Mouse (Mus musculus): ENCODE data around the gene Hacd2. TPM values are rescaled to one million over a fixed set of nuclear protein-coding genes. Genes with fewer than 3 reads are reported as not detected.

Gene Hacd2
- polyA plus RNA-seq, 1 experiment from 2014 or later, result 61.8 TPM

- DNase-seq (ENCODE audit: low spot score), result no peak
- WGBS, result 85% methylated on average over 5 of the region's 5 CpGs
- H3K36me3 ChIP-seq (ENCODE audit: control insufficient read depth, insufficient read depth, low read length), result peaks cover 37% of the 10 kb centered on the region
These were observed 12.7 kb downstream of the Hacd2 start for GRCm38 (mm10) chr16:35034971-35035370.

GRCm38 (mm10) chr16:35036754-35037153 is 14.5 kb downstream of the Hacd2 start:
- no peak overlapping the region for H3K9ac ChIP-seq (ENCODE audit: low read depth, low read length)
- no peak overlapping the region for H3K27ac ChIP-seq (replicated peaks; ENCODE audit: low read depth, low read length)
- 80% methylated on average over 5 of the region's 5 CpGs for WGBS
- H3K4me3 ChIP-seq (ENCODE audit: low read depth, low read length), result no peak overlapping the region
- no peak overlapping the region for H3K4me2 ChIP-seq (ENCODE audit: low read depth, low read length)
- no peak for ATAC-seq (ENCODE audit: low read depth)
- no peak for DNase-seq (ENCODE audit: low spot score)
- H3K4me1 ChIP-seq (ENCODE audit: control insufficient read depth, insufficient read depth, low read length), result no peaks in the 10 kb centered on the region
- peaks cover 30% of the 10 kb centered on the region for H3K36me3 ChIP-seq (ENCODE audit: control insufficient read depth, insufficient read depth, low read length)
- no peaks in the 10 kb centered on the region for H3K9me3 ChIP-seq (ENCODE audit: control insufficient read depth, low read length)
- H3K27me3 ChIP-seq (replicated peaks; ENCODE audit: control insufficient read depth, insufficient read depth, low read length), result no peaks in the 10 kb centered on the region

More at GRCm38 (mm10) chr16:35034971-35035370, 12.7 kb downstream of the Hacd2 start:
- Histone ChIP-seq H3K27ac (replicated peaks; ENCODE audit: low read depth, low read length) (no peak overlapping the region), H3K27me3 (replicated peaks; ENCODE audit: control insufficient read depth, insufficient read depth, low read length) (no peaks in the 10 kb centered on the region), H3K4me2 (ENCODE audit: low read depth, low read length) (no peak overlapping the region), H3K9ac (ENCODE audit: low read depth, low read length) (no peak overlapping the region), H3K4me3 (ENCODE audit: low read depth, low read length) (no peak overlapping the region), H3K4me1 (ENCODE audit: control insufficient read depth, insufficient read depth, low read length) (no peaks in the 10 kb centered on the region), H3K9me3 (ENCODE audit: control insufficient read depth, low read length) (no peaks in the 10 kb centered on the region)
- ATAC-seq (ENCODE audit: low read depth), result no peak

GRCm38 (mm10) chr16:35038343-35039057 is 16.3 kb downstream of the Hacd2 start:
- no peak overlapping the region for H3K4me2 ChIP-seq (ENCODE audit: low read depth, low read length)
- no peak for ATAC-seq (ENCODE audit: low read depth)
- peaks cover 36% of the 10 kb centered on the region; the same call in 1 of the 2 replicates for H3K36me3 ChIP-seq (ENCODE audit: control insufficient read depth, insufficient read depth, low read length)
- H3K27me3 ChIP-seq (replicated peaks; ENCODE audit: control insufficient read depth, insufficient read depth, low read length), result no peaks in the 10 kb centered on the region
- no peak for DNase-seq (ENCODE audit: low spot score)
- no peaks in the 10 kb centered on the region for H3K4me1 ChIP-seq (ENCODE audit: control insufficient read depth, insufficient read depth, low read length)
- H3K9me3 ChIP-seq (ENCODE audit: control insufficient read depth, low read length), result no peaks in the 10 kb centered on the region
- H3K9ac ChIP-seq (ENCODE audit: low read depth, low read length), result no peak overlapping the region
- H3K27ac ChIP-seq (replicated peaks; ENCODE audit: low read depth, low read length), result no peak overlapping the region
- H3K4me3 ChIP-seq (ENCODE audit: low read depth, low read length), result no peak overlapping the region
- WGBS, result 17% methylated on average over 4 of the region's 4 CpGs

GRCm38 (mm10) chr16:35040154-35040553 is 17.9 kb downstream of the Hacd2 start:
- H3K4me2 ChIP-seq (ENCODE audit: low read depth, low read length), result no peak overlapping the region
- no peak overlapping the region for H3K4me3 ChIP-seq (ENCODE audit: low read depth, low read length)
- ATAC-seq (ENCODE audit: low read depth) (no peak), DNase-seq (ENCODE audit: low spot score) (peak; percentile 6)
- no peaks in the 10 kb centered on the region for H3K4me1 ChIP-seq (ENCODE audit: control insufficient read depth, insufficient read depth, low read length)
- H3K27ac ChIP-seq (replicated peaks; ENCODE audit: low read depth, low read length), result no peak overlapping the region
- no peaks in the 10 kb centered on the region for H3K27me3 ChIP-seq (replicated peaks; ENCODE audit: control insufficient read depth, insufficient read depth, low read length)
- WGBS, result 63% methylated on average over 1 of the region's 1 CpGs
- H3K9me3 ChIP-seq (ENCODE audit: control insufficient read depth, low read length), result no peaks in the 10 kb centered on the region
- H3K9ac ChIP-seq (ENCODE audit: low read depth, low read length), result no peak overlapping the region
- H3K36me3 ChIP-seq (ENCODE audit: control insufficient read depth, insufficient read depth, low read length), result peaks cover 36% of the 10 kb centered on the region; the same call in 1 of the 2 replicates

GRCm38 (mm10) chr16:35041001-35041400 is 18.8 kb downstream of the Hacd2 start:
- Histone ChIP-seq H3K4me3 (ENCODE audit: low read depth, low read length) (no peak overlapping the region), H3K27me3 (replicated peaks; ENCODE audit: control insufficient read depth, insufficient read depth, low read length) (no peaks in the 10 kb centered on the region), H3K4me2 (ENCODE audit: low read depth, low read length) (no peak overlapping the region), H3K27ac (replicated peaks; ENCODE audit: low read depth, low read length) (no peak overlapping the region), H3K9me3 (ENCODE audit: control insufficient read depth, low read length) (no peaks in the 10 kb centered on the region), H3K4me1 (ENCODE audit: control insufficient read depth, insufficient read depth, low read length) (no peaks in the 10 kb centered on the region), H3K36me3 (ENCODE audit: control insufficient read depth, insufficient read depth, low read length) (peaks cover 36% of the 10 kb centered on the region; the same call in 1 of the 2 replicates), H3K9ac (ENCODE audit: low read depth, low read length) (no peak overlapping the region)
- DNase-seq (ENCODE audit: low spot score), result no peak
- no peak for ATAC-seq (ENCODE audit: low read depth)
- 82% methylated on average over 7 of the region's 7 CpGs for WGBS

- WGBS, result 80% methylated on average over 6 of the region's 6 CpGs
- H3K4me3 ChIP-seq (ENCODE audit: low read depth, low read length), result no peak overlapping the region
These were observed 24.0 kb downstream of the Hacd2 start for GRCm38 (mm10) chr16:35046081-35046775.

GRCm38 (mm10) chr16:35047272-35047969 is 25.2 kb downstream of the Hacd2 start:
- H3K27ac ChIP-seq (replicated peaks; ENCODE audit: low read depth, low read length), result no peak overlapping the region
- no peak overlapping the region for H3K4me2 ChIP-seq (ENCODE audit: low read depth, low read length)
- no peaks in the 10 kb centered on the region for H3K4me1 ChIP-seq (ENCODE audit: control insufficient read depth, insufficient read depth, low read length)
- no peaks in the 10 kb centered on the region for H3K9me3 ChIP-seq (ENCODE audit: control insufficient read depth, low read length)
- H3K36me3 ChIP-seq (ENCODE audit: control insufficient read depth, insufficient read depth, low read length), result peaks cover 11% of the 10 kb centered on the region
- ATAC-seq (ENCODE audit: low read depth) (no peak), DNase-seq (ENCODE audit: low spot score) (peak; percentile 7)
- no peak overlapping the region for H3K9ac ChIP-seq (ENCODE audit: low read depth, low read length)
- no peak overlapping the region for H3K4me3 ChIP-seq (ENCODE audit: low read depth, low read length)
- WGBS, result 87% methylated on average over 6 of the region's 6 CpGs
- H3K27me3 ChIP-seq (replicated peaks; ENCODE audit: control insufficient read depth, insufficient read depth, low read length), result no peaks in the 10 kb centered on the region

More at GRCm38 (mm10) chr16:35046081-35046775, 24.0 kb downstream of the Hacd2 start:
- ATAC-seq (ENCODE audit: low read depth), result no peak
- H3K9ac ChIP-seq (ENCODE audit: low read depth, low read length), result no peak overlapping the region
- no peaks in the 10 kb centered on the region for H3K4me1 ChIP-seq (ENCODE audit: control insufficient read depth, insufficient read depth, low read length)
- no peak overlapping the region for H3K4me2 ChIP-seq (ENCODE audit: low read depth, low read length)
- peaks cover 15% of the 10 kb centered on the region; the same call in 1 of the 2 replicates for H3K36me3 ChIP-seq (ENCODE audit: control insufficient read depth, insufficient read depth, low read length)
- H3K27me3 ChIP-seq (replicated peaks; ENCODE audit: control insufficient read depth, insufficient read depth, low read length), result no peaks in the 10 kb centered on the region
- no peak overlapping the region for H3K27ac ChIP-seq (replicated peaks; ENCODE audit: low read depth, low read length)
- no peaks in the 10 kb centered on the region for H3K9me3 ChIP-seq (ENCODE audit: control insufficient read depth, low read length)
- no peak for DNase-seq (ENCODE audit: low spot score)

- 42% methylated on average over 5 of the region's 5 CpGs for WGBS
These were observed 28.8 kb downstream of the Hacd2 start for GRCm38 (mm10) chr16:35051066-35051465.

More at GRCm38 (mm10) chr16:35051066-35051465, 28.8 kb downstream of the Hacd2 start:
- Histone ChIP-seq H3K27me3 (replicated peaks; ENCODE audit: control insufficient read depth, insufficient read depth, low read length) (no peaks in the 10 kb centered on the region), H3K4me1 (ENCODE audit: control insufficient read depth, insufficient read depth, low read length) (no peaks in the 10 kb centered on the region), H3K4me3 (ENCODE audit: low read depth, low read length) (no peak overlapping the region), H3K9ac (ENCODE audit: low read depth, low read length) (no peak overlapping the region), H3K4me2 (ENCODE audit: low read depth, low read length) (no peak overlapping the region), H3K36me3 (ENCODE audit: control insufficient read depth, insufficient read depth, low read length) (peaks cover 3% of the 10 kb centered on the region; the same call in 1 of the 2 replicates), H3K27ac (replicated peaks; ENCODE audit: low read depth, low read length) (no peak overlapping the region), H3K9me3 (ENCODE audit: control insufficient read depth, low read length) (no peaks in the 10 kb centered on the region)
- peak; percentile 35 for DNase-seq (ENCODE audit: low spot score)
- ATAC-seq (ENCODE audit: low read depth), result peak; percentile 69

Measured in embryonic facial prominence, embryonic 14.5 days (tissue).